Mouse (Mus musculus): ENCODE results near the gene Swap70.

DNA sequence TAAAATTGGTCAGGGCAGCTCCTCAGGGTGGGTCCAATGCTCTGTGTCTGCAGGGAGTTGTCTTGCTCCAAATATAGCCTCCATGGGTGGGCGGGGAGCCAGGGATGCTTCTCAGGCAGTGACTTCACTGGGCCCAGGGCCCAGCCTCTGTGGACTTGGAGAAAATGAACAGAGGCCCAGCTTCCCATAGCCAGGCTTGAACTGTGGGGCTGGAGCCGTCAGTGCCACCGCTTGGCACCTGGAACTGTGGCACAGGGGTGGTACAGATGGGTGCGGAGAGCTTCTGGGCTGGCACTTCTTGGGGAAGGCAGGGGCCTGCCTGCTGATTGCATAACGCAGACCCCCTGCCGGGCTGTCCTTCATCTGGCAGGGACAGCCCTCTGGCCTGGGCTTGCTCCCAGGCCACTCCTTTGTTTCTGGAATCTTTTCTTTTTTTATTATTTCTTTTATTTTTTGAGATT is 67.2 kb downstream of the Swap70 start:
- TF ChIP-seq CTCF (conservative IDR thresholded peaks at IDR 0.05; ENCODE audit: low read length), result no peak
- TF ChIP-seq NANOG (IDR thresholded peaks at IDR 0.05; ENCODE audit: borderline replicate concordance, low read length), result no peak
- TF ChIP-seq POU5F1 (IDR thresholded peaks at IDR 0.05; ENCODE audit: borderline replicate concordance, low read length), result no peak
